27 mouse cellular contexts compared by ENCODE assay signal in the genomic region with DNA sequence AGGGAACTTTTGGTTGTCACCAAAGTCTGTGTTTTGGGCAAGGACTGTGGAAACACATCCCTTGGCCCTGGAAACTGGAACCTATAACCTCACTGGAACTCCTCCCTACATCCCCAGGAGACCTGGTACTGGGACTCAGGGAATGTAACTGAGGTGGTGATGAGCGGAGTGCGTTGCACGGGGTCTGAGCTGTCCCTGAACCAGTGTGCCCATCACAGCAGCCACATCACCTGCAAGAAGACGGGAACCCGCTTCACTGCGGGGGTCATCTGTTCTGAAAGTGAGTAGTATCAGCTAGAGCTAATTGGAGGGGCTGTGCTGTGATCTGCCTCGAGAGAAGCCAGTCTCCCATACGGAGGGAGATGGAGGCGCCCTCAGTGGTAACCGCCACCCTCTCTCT. TPM values are rescaled to one million over a fixed set of nuclear protein-coding genes. Genes with fewer than 3 reads are reported as not detected.
"Had no signal": no experiment of that assay in that cellular context is flagged by ENCODE, and none has a peak within 500 bp of the region (broad histone marks: within the 10 kb centered on the region; RNA-seq: fewer than 3 reads in every experiment).

No protein-coding gene starts in this region.

- DNase-seq: gastrocnemius, adult 2 months; gastrocnemius, postnatal 10 days; gastrocnemius, postnatal 25 days; heart, adult 18-20 months; heart, postnatal 14 days; heart, postnatal 4 days; kidney, adult 18-20 months; kidney, adult 8-10 months; kidney, postnatal 10 days; kidney, postnatal 25 days; kidney, postnatal 4 days; layer of hippocampus, postnatal 36 days; left cerebral cortex, postnatal 4 days had no signal

- H3K27me3 ChIP-seq: heart, embryonic 15.5 days; hindbrain, embryonic 12.5 days; intestine, embryonic 15.5 days; limb, embryonic 13.5 days; limb, embryonic 15.5 days had no signal

- H3K27ac ChIP-seq: gastrocnemius, adult 2 months; heart, embryonic 13.5 days; heart, embryonic 15.5 days; hindbrain, embryonic 10.5 days; hindbrain, embryonic 12.5 days; hindbrain, embryonic 14.5 days; intestine, embryonic 15.5 days; layer of hippocampus, adult 2 months; limb, embryonic 13.5 days; limb, embryonic 15.5 days; liver, embryonic 14.5 days had no signal

- H3K9ac ChIP-seq: heart, embryonic 13.5 days; heart, embryonic 15.5 days; hindbrain, embryonic 12.5 days; hindbrain, embryonic 14.5 days; intestine, embryonic 15.5 days; limb, embryonic 13.5 days; limb, embryonic 15.5 days; liver, embryonic 14.5 days had no signal

- H3K9me3 ChIP-seq: heart, embryonic 13.5 days; heart, embryonic 15.5 days; hindbrain, embryonic 10.5 days; hindbrain, embryonic 12.5 days; intestine, embryonic 15.5 days; limb, embryonic 13.5 days; limb, embryonic 15.5 days had no signal

- H3K4me2 ChIP-seq: heart, embryonic 11.5 days; heart, embryonic 13.5 days; heart, embryonic 15.5 days; hindbrain, embryonic 12.5 days; hindbrain, embryonic 14.5 days; intestine, embryonic 15.5 days; limb, embryonic 13.5 days; limb, embryonic 15.5 days had no signal

- H3K4me3 ChIP-seq: gastrocnemius, adult 2 months; heart, embryonic 13.5 days; heart, embryonic 15.5 days; hindbrain, embryonic 10.5 days; hindbrain, embryonic 12.5 days; intestine, embryonic 15.5 days; layer of hippocampus, adult 2 months; limb, embryonic 13.5 days; limb, embryonic 15.5 days had no signal

- ATAC-seq: hindbrain, embryonic 16.5 days; inflammation-experienced regulatory T-cells, adult 6 months; intestine, embryonic 15.5 days; intestine, postnatal 0 days had no signal

RNA-seq across cellular contexts. Expression of a gene that starts 15.4 kb away (rescaled TPM):
- polyA plus RNA-seq: inflammation-experienced regulatory T-cells, adult 6 months had no signal
